Mouse (Mus musculus): ENCODE results near the gene Loxl3.
A peak's percentile ranks its signal among the peaks of the same experiment; 100 is the strongest.

DNA sequence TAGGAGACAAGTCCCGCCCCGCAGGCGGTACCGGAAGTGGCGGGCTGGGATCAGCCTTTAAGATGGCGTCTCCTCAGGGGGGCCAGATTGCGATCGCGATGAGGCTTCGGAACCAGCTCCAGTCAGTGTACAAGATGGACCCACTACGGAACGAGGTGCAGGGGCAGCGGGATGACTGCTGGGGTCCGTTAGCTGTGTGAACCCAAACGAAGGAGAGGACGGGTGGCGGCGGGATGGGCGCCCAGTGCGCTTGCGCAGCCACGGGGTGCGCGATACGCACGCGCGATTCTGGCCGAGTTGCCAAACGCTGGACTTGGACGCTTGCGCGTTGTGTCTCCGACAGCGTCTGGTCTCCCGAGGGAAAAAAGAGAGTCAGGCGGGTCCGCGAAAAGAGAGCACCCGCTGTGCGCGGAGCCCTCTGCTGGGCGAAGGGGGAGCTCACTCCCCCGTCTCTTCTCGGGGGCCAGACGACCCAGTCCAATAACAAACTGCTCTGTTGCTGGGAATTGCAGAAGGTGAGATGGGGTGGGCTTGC is 44.4 kb downstream of the Loxl3 start:
- TF ChIP-seq EP300 (IDR thresholded peaks at IDR 0.05; ENCODE audit: low read depth) (no peak), CTCF (IDR thresholded peaks at IDR 0.05; ENCODE audit: low read depth) (peak; percentile 54)
